Comparison of ENCODE assay signal across 8 mouse cellular contexts in the genomic region with DNA sequence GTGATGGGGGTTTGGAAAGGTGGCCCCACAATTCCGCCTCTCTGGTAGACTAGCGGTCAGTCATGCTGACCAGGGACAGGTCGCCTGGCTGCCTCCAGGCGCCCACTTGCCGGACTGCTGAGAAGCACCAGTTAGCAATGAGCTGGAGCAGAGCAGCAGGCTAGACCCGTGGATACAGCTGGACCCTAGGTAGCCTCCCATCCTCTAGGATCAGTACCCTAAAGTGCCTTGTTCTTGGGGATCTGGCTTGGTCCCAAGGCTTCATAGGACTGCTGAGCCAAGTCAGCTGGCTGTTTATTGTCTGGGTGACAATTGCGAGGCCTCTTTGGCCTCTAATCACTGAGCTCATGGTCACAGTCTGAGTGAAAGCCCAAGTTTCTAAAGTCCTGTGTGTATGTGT. TPM values are rescaled to one million over a fixed set of nuclear protein-coding genes. Genes with fewer than 3 reads are reported as not detected.
DNase-seq lines count a peak whose midpoint lies in the region; ATAC-seq and TF ChIP-seq lines count a peak whose summit lies in the region.

No protein-coding gene starts in this region.

- H3K4me3 ChIP-seq in left cerebral cortex, adult 2 months: peak overlapping the region; percentile 66
- peak overlapping the region; percentile 73 for H3K4me3 ChIP-seq in embryonic facial prominence, embryonic 15.5 days (replicated peaks)
- H3K4me3 ChIP-seq in intestine, embryonic 15.5 days (replicated peaks): peak overlapping the region; percentile 74
- H3K4me3 ChIP-seq in macrophage (ENCODE audit: inconsistent target): peak overlapping the region; percentile 63

- no peak for ATAC-seq in embryonic facial prominence, embryonic 15.5 days (ENCODE audit: insufficient number of reproducible peaks, low FRiP score, low TSS enrichment, low read depth)
- ATAC-seq in intestine, embryonic 15.5 days: no peak

- peaks cover 10% of the 10 kb centered on the region; the same call in 1 of the 2 replicates for H3K27me3 ChIP-seq in embryonic facial prominence, embryonic 15.5 days
- peaks cover 9% of the 10 kb centered on the region for H3K27me3 ChIP-seq in intestine, embryonic 15.5 days (replicated peaks)

- H3K79me2 ChIP-seq in macrophage (ENCODE audit: inconsistent target): peaks cover 47% of the 10 kb centered on the region

- DNase-seq in left cerebral cortex, adult 2 months (ENCODE audit: extremely low spot score in 1 of 2, low spot score in 2 of 2): no peak
- no peak for DNase-seq in left cerebral cortex, adult 18-20 months (ENCODE audit: low spot score in 2 of 2)
- DNase-seq in spleen, postnatal 36 days (ENCODE audit: low spot score in 2 of 2): no peak
- DNase-seq in gastrocnemius, adult 18-20 months (ENCODE audit: low spot score): no peak
- no peak for DNase-seq in thymus, postnatal 25 days

- no peak for TF ChIP-seq CTCF in left cerebral cortex, adult 2 months (IDR thresholded peaks at IDR 0.05)

- H3K9ac ChIP-seq in embryonic facial prominence, embryonic 15.5 days: peak overlapping the region; percentile 59
- peak overlapping the region; percentile 51 for H3K9ac ChIP-seq in intestine, embryonic 15.5 days

- H3K36me3 ChIP-seq in embryonic facial prominence, embryonic 15.5 days: no peaks in the 10 kb centered on the region
- H3K36me3 ChIP-seq in intestine, embryonic 15.5 days: no peaks in the 10 kb centered on the region
- no peaks in the 10 kb centered on the region for H3K36me3 ChIP-seq in macrophage (ENCODE audit: inconsistent target)

- peak overlapping the region; percentile 97 for H3K4me2 ChIP-seq in embryonic facial prominence, embryonic 15.5 days (replicated peaks)
- H3K4me2 ChIP-seq in intestine, embryonic 15.5 days (replicated peaks): peak overlapping the region; percentile 100

- no peaks in the 10 kb centered on the region for H3K9me3 ChIP-seq in embryonic facial prominence, embryonic 15.5 days (replicated peaks)
- no peaks in the 10 kb centered on the region for H3K9me3 ChIP-seq in intestine, embryonic 15.5 days

- H3K27ac ChIP-seq in left cerebral cortex, adult 2 months: peak overlapping the region; percentile 80
- no peak overlapping the region for H3K27ac ChIP-seq in embryonic facial prominence, embryonic 15.5 days (replicated peaks)
- no peak overlapping the region for H3K27ac ChIP-seq in intestine, embryonic 15.5 days
- H3K27ac ChIP-seq in macrophage: peak overlapping the region; percentile 45

- H3K4me1 ChIP-seq in embryonic facial prominence, embryonic 15.5 days: peaks cover 31% of the 10 kb centered on the region; the same call in 1 of the 2 replicates
- peaks cover 6% of the 10 kb centered on the region; the same call in 1 of the 2 replicates for H3K4me1 ChIP-seq in intestine, embryonic 15.5 days (replicated peaks)

- WGBS in embryonic facial prominence, embryonic 15.5 days: 19% methylated on average over 7 of the region's 7 CpGs
- 15% methylated on average over 7 of the region's 7 CpGs for WGBS in intestine, embryonic 15.5 days
- 61% methylated on average over 7 of the region's 7 CpGs for WGBS in macrophage (ENCODE audit: missing documents)

- intact Hi-C loops in left cerebral cortex, adult 2 months (cut with DNase I): loop anchor here (5.0 kb wide), 1 partner anchor 344 kb away; no protein-coding TSS in a partner anchor

RNA-seq across cellular contexts. Expression of a gene that starts 0.8 kb away (rescaled TPM):
- 100 to 1,000 TPM; 539 to 559 TPM for total RNA-seq in left cerebral cortex, adult 2 months (2021)
- total RNA-seq in left cerebral cortex, adult 18-20 months (2021): 100 to 1,000 TPM; 523 to 544 TPM
- polyA plus RNA-seq in embryonic facial prominence, embryonic 15.5 days (2015; fragmentation: Nextera tagmentation; extraction: Ambion mirVana): 24.4 and 25.0 TPM in 2 replicates
- 10.1 and 10.4 TPM in 2 replicates for polyA plus RNA-seq in intestine, embryonic 15.5 days (2015; fragmentation: Nextera tagmentation; extraction: Ambion mirVana)
- total RNA-seq in macrophage (2018; cell fraction: chromatin; rRNA removed): 1,000 to 10,000 TPM in 9 of 26 experiments, 100 to 1,000 TPM in 17; 208 to 2,451 (median 601) TPM
- total RNA-seq in macrophage (2018; cell fraction: cytosol; rRNA removed): 100 to 1,000 TPM; 162 to 553 (median 186) TPM
- total RNA-seq in macrophage (2018; cell fraction: nucleus; rRNA removed): 1,000 to 10,000 TPM in 4 of 26 experiments, 100 to 1,000 TPM in 22; 124 to 1,781 (median 391) TPM
- 39.5 to 121 TPM (median 113 TPM) in 3 replicates for polyA plus RNA-seq in macrophage (2018)
- total RNA-seq in gastrocnemius, adult 18-20 months (2021): 1 to 10 TPM; 6.4 to 8.1 TPM

Comparison
In these comparisons a context has a peak if more than half of its experiments do, and no peak if none do; other contexts are left out.
1. H3K27ac ChIP-seq: peak in left cerebral cortex, adult 2 months (single experiment) and macrophage (single experiment); none in embryonic facial prominence, embryonic 15.5 days (single experiment) and intestine, embryonic 15.5 days (single experiment).
2. RNA of a gene that starts 0.8 kb away (total RNA-seq): 539 to 559 TPM in left cerebral cortex, adult 2 months and 523 to 544 TPM in left cerebral cortex, adult 18-20 months; 6.4 to 8.1 TPM in gastrocnemius, adult 18-20 months; every median in the first group is over 10 times any median in the second.
3. Peak in every context shown above with its lines, with median percentiles within 50 percentile points of each other: H3K4me3 ChIP-seq.